Mouse (Mus musculus): ENCODE results near the gene Uprt.

GRCm38 (mm10) chrX:104488870-104489467, 6.4 kb downstream of the Uprt start:
- TF ChIP-seq CTCF (IDR thresholded peaks at IDR 0.05; ENCODE audit: low read depth, low read length) (no peak), POLR2A (IDR thresholded peaks at IDR 0.05; ENCODE audit: extremely low read depth, insufficient read depth, low read length) (no peak)

All from liver, adult 2 months (tissue).